Mouse (Mus musculus): ENCODE results near the gene Poldip2. TPM values are rescaled to one million over a fixed set of nuclear protein-coding genes. Genes with fewer than 3 reads are reported as not detected.
"Not testable (repeated sequence)": the region's sequence is repeated elsewhere in the genome, so short reads cannot be mapped to it uniquely, and the experiment has no call there.

Gene Poldip2
- total RNA-seq, 2 experiments from 2014 or later: 115 to 118 TPM

GRCm38 (mm10) chr11:78505430-78505829 lies 6.6 kb upstream of the Poldip2 start:
- Histone ChIP-seq H3K27ac (no peak overlapping the region), H3K4me3 (no peak overlapping the region)
- no peak for DNase-seq (ENCODE audit: extremely low spot score in 1 of 2, low spot score in 2 of 2)
- intact Hi-C loops (cut with DNase I): no loop called here
- TF ChIP-seq CTCF (IDR thresholded peaks at IDR 0.05): no peak

GRCm38 (mm10) chr11:78509148-78509547 lies 2.8 kb upstream of the Poldip2 start:
- no peak overlapping the region for H3K4me3 ChIP-seq
- intact Hi-C loops (cut with DNase I): no loop called here
- H3K27ac ChIP-seq: no peak overlapping the region
- no peak for DNase-seq (ENCODE audit: extremely low spot score in 1 of 2, low spot score in 2 of 2)
- TF ChIP-seq CTCF (IDR thresholded peaks at IDR 0.05): peak; percentile 56

GRCm38 (mm10) chr11:78513106-78513790 lies 1.3 kb downstream of the Poldip2 start:
- Histone ChIP-seq H3K27ac (no peak overlapping the region), H3K4me3 (peak overlapping the region; percentile 64)
- DNase-seq (ENCODE audit: extremely low spot score in 1 of 2, low spot score in 2 of 2): no peak
- no peak for TF ChIP-seq CTCF (IDR thresholded peaks at IDR 0.05)
- intact Hi-C loops (cut with DNase I): loop anchor here (2.0 kb wide), 1 partner anchor 24 kb away; the partner anchor contains the start of genes Ift20 and Tnfaip1

- intact Hi-C loops (cut with DNase I): no loop called here
- Histone ChIP-seq H3K4me3 (no peak overlapping the region), H3K27ac (no peak overlapping the region)
- DNase-seq (ENCODE audit: extremely low spot score in 1 of 2, low spot score in 2 of 2): no peak
- peak; percentile 39 for TF ChIP-seq CTCF (IDR thresholded peaks at IDR 0.05)
These were observed 3.7 kb downstream of the Poldip2 start for GRCm38 (mm10) chr11:78515549-78516325.

GRCm38 (mm10) chr11:78518931-78519330 lies 6.9 kb downstream of the Poldip2 start:
- Histone ChIP-seq H3K4me3 (no peak overlapping the region), H3K27ac (no peak overlapping the region)
- DNase-seq (ENCODE audit: extremely low spot score in 1 of 2, low spot score in 2 of 2): no peak
- TF ChIP-seq CTCF (IDR thresholded peaks at IDR 0.05): no peak
- intact Hi-C loops (cut with DNase I): no loop called here

GRCm38 (mm10) chr11:78521880-78522279 lies 9.9 kb downstream of the Poldip2 start:
- TF ChIP-seq CTCF (IDR thresholded peaks at IDR 0.05): no peak
- H3K27ac ChIP-seq: peak overlapping the region; percentile 53
- DNase-seq (ENCODE audit: extremely low spot score in 1 of 2, low spot score in 2 of 2): no peak
- intact Hi-C loops (cut with DNase I): no loop called here
- H3K4me3 ChIP-seq: no peak overlapping the region

GRCm38 (mm10) chr11:78522481-78522997 lies 10.5 kb downstream of the Poldip2 start:
- peak; percentile 56 for TF ChIP-seq CTCF (IDR thresholded peaks at IDR 0.05)
- Histone ChIP-seq H3K4me3 (no peak overlapping the region), H3K27ac (peak overlapping the region; percentile 36)
- no peak for DNase-seq (ENCODE audit: extremely low spot score in 1 of 2, low spot score in 2 of 2)
- intact Hi-C loops (cut with DNase I): no loop called here

GRCm38 (mm10) chr11:78523241-78523955 lies 11.4 kb downstream of the Poldip2 start:
- intact Hi-C loops (cut with DNase I): no loop called here
- Histone ChIP-seq H3K27ac (peak overlapping the region; percentile 53), H3K4me3 (no peak overlapping the region)
- DNase-seq (ENCODE audit: extremely low spot score in 1 of 2, low spot score in 2 of 2): no peak
- TF ChIP-seq CTCF (IDR thresholded peaks at IDR 0.05): no peak

- TF ChIP-seq CTCF (IDR thresholded peaks at IDR 0.05): no peak
- intact Hi-C loops (cut with DNase I): no loop called here
- DNase-seq (ENCODE audit: extremely low spot score in 1 of 2, low spot score in 2 of 2): no peak
- Histone ChIP-seq H3K4me3 (no peak overlapping the region), H3K27ac (no peak overlapping the region; the same call in 1 of the 2 replicates)
These were observed 12.8 kb downstream of the Poldip2 start for GRCm38 (mm10) chr11:78524838-78525237.

GRCm38 (mm10) chr11:78528714-78529113 lies 16.7 kb downstream of the Poldip2 start:
- intact Hi-C loops (cut with DNase I): no loop called here
- H3K4me3 ChIP-seq: no peak overlapping the region
- DNase-seq (ENCODE audit: extremely low spot score in 1 of 2, low spot score in 2 of 2): no peak
- TF ChIP-seq CTCF (IDR thresholded peaks at IDR 0.05): no peak
- no peak overlapping the region for H3K27ac ChIP-seq

- 0 out of 2 replicates have a peak overlapping the region, but pooled peaks have one; percentile 15 for H3K27ac ChIP-seq
These were observed 18.0 kb downstream of the Poldip2 start for GRCm38 (mm10) chr11:78530001-78530400.

GRCm38 (mm10) chr11:78531046-78531445 lies 19.1 kb downstream of the Poldip2 start:
- DNase-seq (ENCODE audit: extremely low spot score in 1 of 2, low spot score in 2 of 2): no peak
- no peak overlapping the region for H3K27ac ChIP-seq
- intact Hi-C loops (cut with DNase I): no loop called here
- H3K4me3 ChIP-seq: no peak overlapping the region
- no peak for TF ChIP-seq CTCF (IDR thresholded peaks at IDR 0.05)

More at GRCm38 (mm10) chr11:78530001-78530400, 18.0 kb downstream of the Poldip2 start:
- intact Hi-C loops (cut with DNase I): no loop called here
- no peak for TF ChIP-seq CTCF (IDR thresholded peaks at IDR 0.05)
- DNase-seq (ENCODE audit: extremely low spot score in 1 of 2, low spot score in 2 of 2): no peak
- H3K4me3 ChIP-seq: no peak overlapping the region

- DNase-seq (ENCODE audit: extremely low spot score in 1 of 2, low spot score in 2 of 2); H3K4me3 ChIP-seq; intact Hi-C loops (cut with DNase I); H3K27ac ChIP-seq: not testable (repeated sequence)
These were observed 19.5 kb downstream of the Poldip2 start for GRCm38 (mm10) chr11:78531515-78531914.
